Mouse (Mus musculus): ENCODE measurements around the gene Mfap5.

- no peak for TF ChIP-seq CTCF (IDR thresholded peaks at IDR 0.05; ENCODE audit: low read depth, low read length)
- TF ChIP-seq POLR2A (IDR thresholded peaks at IDR 0.05; ENCODE audit: insufficient read depth, low read length): no peak
Measured at GRCm38 (mm10) chr6:122561005-122561404, 55.4 kb downstream of the Mfap5 start.
